Mouse (Mus musculus) hindbrain, embryonic 11.5 days (tissue): Measurements from ENCODE around the gene Pcp4l1. TPM values are rescaled to one million over a fixed set of nuclear protein-coding genes. Genes with fewer than 3 reads are reported as not detected.

Experiments used
- polyA plus RNA-seq: library from polyadenylated mRNA; unstranded; fragments of >200 nt; fragmentation: Nextera tagmentation; extraction: Ambion mirVana; gene quantifications from 2 replicates; pipeline ENCODE4 v1.2.1, GENCODE M21; 2014

The Pcp4l1 gene
- polyA plus RNA-seq, 1 experiment from 2014 or later = 31.4 TPM

Other genes with a start within 250 kb of the Pcp4l1 start
- 0.12 and 0.28 TPM in 2 replicates for gene Fcgr2b, start 219.7 kb downstream of the Pcp4l1 start, polyA plus RNA-seq
- gene Fcgr4, start 177.3 kb downstream of the Pcp4l1 start, polyA plus RNA-seq = 0.39 and 0.62 TPM in 2 replicates
- 9.6 TPM in 2 replicates for gene Fcgr3, start 131.3 kb downstream of the Pcp4l1 start, polyA plus RNA-seq
- gene Cfap126, start 82.3 kb downstream of the Pcp4l1 start, polyA plus RNA-seq = 8.7 and 10.5 TPM in 2 replicates
- gene Sdhc, start 45.7 kb downstream of the Pcp4l1 start, polyA plus RNA-seq = 259 and 284 TPM in 2 replicates
- 0.99 and 1.5 TPM in 2 replicates for gene Mpz, start 45.6 kb downstream of the Pcp4l1 start, polyA plus RNA-seq
- gene Nr1i3, start 17.7 kb upstream of the Pcp4l1 start, polyA plus RNA-seq = 0.17 and 0.25 TPM in 2 replicates
- gene Tomm40l, start 26.2 kb upstream of the Pcp4l1 start, polyA plus RNA-seq = 23.5 and 28.8 TPM in 2 replicates
- gene Apoa2, start 28.8 kb upstream of the Pcp4l1 start, polyA plus RNA-seq = 3.1 and 5.0 TPM in 2 replicates
- gene Fcer1g, start 38.1 kb upstream of the Pcp4l1 start, polyA plus RNA-seq = 22.1 and 26.1 TPM in 2 replicates
- gene Adamts4, start 54.2 kb upstream of the Pcp4l1 start, polyA plus RNA-seq = 4.6 and 5.4 TPM in 2 replicates
- gene Ndufs2, start 55.1 kb upstream of the Pcp4l1 start, polyA plus RNA-seq = 259 and 263 TPM in 2 replicates
- gene B4galt3, start 74.1 kb upstream of the Pcp4l1 start, polyA plus RNA-seq = 59.1 and 66.3 TPM in 2 replicates
- gene Ppox, start 84.9 kb upstream of the Pcp4l1 start, polyA plus RNA-seq = 48.1 and 51.8 TPM in 2 replicates
- 82.8 and 85.4 TPM in 2 replicates for gene Usp21, start 91.7 kb upstream of the Pcp4l1 start, polyA plus RNA-seq
- gene Ufc1, start 98.8 kb upstream of the Pcp4l1 start, polyA plus RNA-seq = 108 and 114 TPM in 2 replicates
- 46.6 and 49.5 TPM in 2 replicates for gene Dedd, start 132.9 kb upstream of the Pcp4l1 start, polyA plus RNA-seq
- gene Nit1, start 149.4 kb upstream of the Pcp4l1 start, polyA plus RNA-seq = 30.7 and 35.3 TPM in 2 replicates
- 68.3 and 68.4 TPM in 2 replicates for gene Pfdn2, start 149.4 kb upstream of the Pcp4l1 start, polyA plus RNA-seq
- 1.3 and 2.0 TPM in 2 replicates for gene Klhdc9, start 164.5 kb upstream of the Pcp4l1 start, polyA plus RNA-seq
- 0.66 and 0.96 TPM in 2 replicates for gene Nectin4, start 173.8 kb upstream of the Pcp4l1 start, polyA plus RNA-seq
- 0.54 and 0.99 TPM in 2 replicates for gene Arhgap30, start 192.7 kb upstream of the Pcp4l1 start, polyA plus RNA-seq
- gene Usf1, start 215.0 kb upstream of the Pcp4l1 start, polyA plus RNA-seq = 122 and 143 TPM in 2 replicates
- gene Tstd1, start 222.6 kb upstream of the Pcp4l1 start, polyA plus RNA-seq = 3.3 and 4.3 TPM in 2 replicates
- 16.9 and 20.1 TPM in 2 replicates for gene F11r, start 241.3 kb upstream of the Pcp4l1 start, polyA plus RNA-seq